Comparison of ENCODE assay signal across 15 mouse cellular contexts in the genomic region with DNA sequence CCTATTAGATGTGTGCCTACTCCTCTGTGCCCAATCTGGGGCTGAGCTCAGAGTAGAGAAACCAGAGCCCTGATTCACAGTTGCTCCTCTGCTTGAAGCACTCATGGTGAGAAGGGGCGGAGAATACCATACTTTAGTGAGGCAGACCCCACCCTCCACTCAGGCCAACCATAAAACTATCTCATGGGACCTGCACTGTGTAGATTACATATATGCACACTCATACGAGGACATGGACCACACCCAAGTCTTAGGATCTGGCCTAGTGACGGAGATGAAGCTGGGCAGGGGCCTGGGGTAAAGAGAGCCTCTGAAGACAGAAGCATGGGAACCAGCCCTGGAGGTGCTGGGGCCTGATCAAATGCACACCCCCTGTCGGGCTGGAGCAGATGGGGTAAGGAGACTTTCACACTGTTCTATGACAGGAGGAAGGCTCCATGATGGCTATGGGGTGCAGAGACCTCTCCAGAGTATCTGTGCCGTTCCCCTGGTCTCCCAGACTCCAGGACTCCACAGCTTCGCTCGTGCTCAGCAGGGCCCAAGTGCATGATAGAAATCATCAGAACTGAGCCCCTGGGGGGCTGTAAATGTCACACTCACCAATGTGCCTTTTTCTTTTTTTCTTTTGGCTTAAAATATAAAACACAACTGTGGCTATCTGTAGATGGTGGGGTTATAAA.
A peak's percentile ranks its signal among the peaks of the same experiment; 100 is the strongest.
DNase-seq lines count a peak whose midpoint lies in the region; ATAC-seq and TF ChIP-seq lines count a peak whose summit lies in the region.
"Had no signal": no experiment of that assay in that cellular context is flagged by ENCODE, and none has a peak within 500 bp of the region (broad histone marks: within the 10 kb centered on the region; RNA-seq: fewer than 3 reads in every experiment).

No protein-coding gene starts in this region.

- TF ChIP-seq EP300 in stomach, postnatal 0 days (optimal IDR thresholded peaks at IDR 0.05) = no peak
- TF ChIP-seq EP300 in liver, embryonic 14.5 days (IDR thresholded peaks at IDR 0.05; ENCODE audit: low read depth) = peak; percentile 35; the same call in 1 of the 2 replicates

- no peak overlapping the region for H3K4me3 ChIP-seq in stomach, embryonic 14.5 days (ENCODE audit: low read depth, low read length)
- no peak overlapping the region for H3K4me3 ChIP-seq in stomach, postnatal 0 days (ENCODE audit: low read depth, low read length)
- H3K4me3 ChIP-seq in liver, embryonic 14.5 days (ENCODE audit: insufficient read depth in 1 of 2, low read depth in 2 of 2, low read length in 2 of 2) = no peak overlapping the region
- H3K4me3 ChIP-seq in kidney, embryonic 14.5 days (ENCODE audit: low read length) = no peak overlapping the region
- H3K4me3 ChIP-seq in midbrain, embryonic 15.5 days = no peak overlapping the region

- no peak for TF ChIP-seq CTCF in stomach, postnatal 0 days (IDR thresholded peaks at IDR 0.05; ENCODE audit: low read depth)
- TF ChIP-seq CTCF in liver, embryonic 14.5 days (IDR thresholded peaks at IDR 0.05; ENCODE audit: low read depth) = no peak

- peak; percentile 57 for DNase-seq in heart, adult 11 months
- DNase-seq in heart, postnatal 4 days = no peak
- no peak for DNase-seq in stomach, postnatal 0 days (ENCODE audit: low spot score)
- peak; percentile 33 to 43 (median 43) for DNase-seq in liver, embryonic 14.5 days (ENCODE audit: low read depth in 3 of 3, low spot score in 3 of 3)
- no peak for DNase-seq in spleen, adult 18-20 months
- DNase-seq: cerebellum, adult 8-10 months; embryo, embryonic 11 days; gastrocnemius, postnatal 10 days; kidney, adult 8-10 months; thymus, postnatal 4 days had no signal

- H3K4me1 ChIP-seq in stomach, embryonic 14.5 days (ENCODE audit: control insufficient read depth, insufficient read depth, low read length) = no peaks in the 10 kb centered on the region
- no peaks in the 10 kb centered on the region for H3K4me1 ChIP-seq in stomach, postnatal 0 days (replicated peaks; ENCODE audit: control insufficient read depth, insufficient read depth)
- peaks cover 2 to 9% of the 10 kb centered on the region in 2 experiments; a peak in 3 of 4 replicates for H3K4me1 ChIP-seq in liver, embryonic 14.5 days (replicated peaks; ENCODE audit: control insufficient read depth in 2 of 2, insufficient read depth in 2 of 2, low read length in 1 of 2)
- H3K4me1 ChIP-seq in kidney, embryonic 14.5 days (ENCODE audit: control insufficient read depth, insufficient read depth, low read length) = no peaks in the 10 kb centered on the region
- H3K4me1 ChIP-seq in midbrain, embryonic 15.5 days = no peaks in the 10 kb centered on the region

- no peak overlapping the region for H3K27ac ChIP-seq in stomach, embryonic 14.5 days (ENCODE audit: low read length)
- no peak overlapping the region for H3K27ac ChIP-seq in stomach, postnatal 0 days (replicated peaks)
- H3K27ac ChIP-seq in liver, embryonic 14.5 days = no peak overlapping the region
- H3K27ac ChIP-seq in kidney, embryonic 14.5 days (ENCODE audit: low read depth, low read length) = no peak overlapping the region
- no peak overlapping the region for H3K27ac ChIP-seq in midbrain, embryonic 15.5 days

- no peaks in the 10 kb centered on the region for H3K36me3 ChIP-seq in stomach, embryonic 14.5 days (ENCODE audit: control insufficient read depth, insufficient read depth, low read length)
- H3K36me3 ChIP-seq in stomach, postnatal 0 days (ENCODE audit: control insufficient read depth, insufficient read depth, low read length) = no peaks in the 10 kb centered on the region
- no peaks in the 10 kb centered on the region for H3K36me3 ChIP-seq in liver, embryonic 14.5 days (replicated peaks; ENCODE audit: control insufficient read depth, insufficient read depth, low read depth)
- H3K36me3 ChIP-seq in kidney, embryonic 14.5 days (ENCODE audit: control insufficient read depth, insufficient read depth, low read length) = no peaks in the 10 kb centered on the region
- no peaks in the 10 kb centered on the region for H3K36me3 ChIP-seq in midbrain, embryonic 15.5 days (replicated peaks)

- ATAC-seq in stomach, embryonic 14.5 days (ENCODE audit: insufficient number of reproducible peaks, insufficient read depth, low FRiP score, low read depth) = peak; percentile 23; the same call in 1 of the 2 replicates
- no peak for ATAC-seq in stomach, postnatal 0 days (ENCODE audit: low FRiP score, low TSS enrichment)
- peak; percentile 99 for ATAC-seq in liver, embryonic 14.5 days (ENCODE audit: insufficient read depth)
- no peak for ATAC-seq in kidney, embryonic 14.5 days (ENCODE audit: low FRiP score, low TSS enrichment)
- no peak for ATAC-seq in midbrain, embryonic 15.5 days (replicated peaks)
- ATAC-seq: hindbrain, embryonic 16.5 days; lung, postnatal 0 days had no signal

- H3K9me3 ChIP-seq in stomach, embryonic 14.5 days (ENCODE audit: control insufficient read depth, low read depth, low read length) = no peaks in the 10 kb centered on the region
- H3K9me3 ChIP-seq in stomach, postnatal 0 days (ENCODE audit: control insufficient read depth, low read length) = no peaks in the 10 kb centered on the region
- no peaks in the 10 kb centered on the region for H3K9me3 ChIP-seq in liver, embryonic 14.5 days (ENCODE audit: control insufficient read depth, low read length)
- no peaks in the 10 kb centered on the region for H3K9me3 ChIP-seq in kidney, embryonic 14.5 days (ENCODE audit: control insufficient read depth, low read length)
- no peaks in the 10 kb centered on the region for H3K9me3 ChIP-seq in midbrain, embryonic 15.5 days

- WGBS in stomach, embryonic 14.5 days = 71% methylated on average over 7 of the region's 7 CpGs
- WGBS in stomach, postnatal 0 days = 65% methylated on average over 7 of the region's 7 CpGs
- WGBS in liver, embryonic 14.5 days (ENCODE audit: insufficient replicate concordance) = 32% methylated on average over 7 of the region's 7 CpGs
- 69% methylated on average over 7 of the region's 7 CpGs for WGBS in kidney, embryonic 14.5 days
- 82% methylated on average over 7 of the region's 7 CpGs for WGBS in midbrain, embryonic 15.5 days

- no peaks in the 10 kb centered on the region for H3K27me3 ChIP-seq in stomach, embryonic 14.5 days (ENCODE audit: control insufficient read depth, insufficient read depth, low read length)
- H3K27me3 ChIP-seq in stomach, postnatal 0 days (ENCODE audit: control insufficient read depth, insufficient read depth, low read length) = no peaks in the 10 kb centered on the region
- no peaks in the 10 kb centered on the region for H3K27me3 ChIP-seq in liver, embryonic 14.5 days (ENCODE audit: control insufficient read depth, insufficient read depth, low read length)
- H3K27me3 ChIP-seq in kidney, embryonic 14.5 days (ENCODE audit: control insufficient read depth, insufficient read depth, low read length) = no peaks in the 10 kb centered on the region
- no peaks in the 10 kb centered on the region for H3K27me3 ChIP-seq in midbrain, embryonic 15.5 days (replicated peaks)

- H3K4me2 ChIP-seq in stomach, embryonic 14.5 days (replicated peaks; ENCODE audit: low read depth, low read length) = no peak overlapping the region
- no peak overlapping the region for H3K4me2 ChIP-seq in stomach, postnatal 0 days (replicated peaks; ENCODE audit: low read depth)
- H3K4me2 ChIP-seq in liver, embryonic 14.5 days (ENCODE audit: low read depth) = peak overlapping the region; percentile 29; the same call in 1 of the 2 replicates
- H3K4me2 ChIP-seq in kidney, embryonic 14.5 days (replicated peaks; ENCODE audit: low read depth, low read length) = no peak overlapping the region
- no peak overlapping the region for H3K4me2 ChIP-seq in midbrain, embryonic 15.5 days

- no peak overlapping the region for H3K9ac ChIP-seq in stomach, embryonic 14.5 days (replicated peaks; ENCODE audit: low read depth, low read length)
- H3K9ac ChIP-seq in stomach, postnatal 0 days (ENCODE audit: low read length) = no peak overlapping the region
- H3K9ac ChIP-seq in liver, embryonic 14.5 days (replicated peaks) = no peak overlapping the region
- no peak overlapping the region for H3K9ac ChIP-seq in kidney, embryonic 14.5 days (ENCODE audit: low read depth, low read length)
- H3K9ac ChIP-seq in midbrain, embryonic 15.5 days = no peak overlapping the region

Comparison
In these comparisons a context has a peak if more than half of its experiments do, and no peak if none do; other contexts are left out.
1. DNase-seq: peak in heart, adult 11 months (single experiment) and liver, embryonic 14.5 days (3 of 3); none in heart, postnatal 4 days (single experiment), stomach, postnatal 0 days (single experiment) and spleen, adult 18-20 months (0 of 2).
2. ATAC-seq: peak in stomach, embryonic 14.5 days (single experiment) and liver, embryonic 14.5 days (single experiment); none in stomach, postnatal 0 days (single experiment), kidney, embryonic 14.5 days (single experiment) and midbrain, embryonic 15.5 days (single experiment).